Mouse (Mus musculus) left cerebral cortex, adult 8-10 months (tissue): ENCODE data around the gene Gm45140. TPM values are rescaled to one million over a fixed set of nuclear protein-coding genes. Genes with fewer than 3 reads are reported as not detected.

Source experiments
- DNase-seq, 2 experiments: peaks; one replicate each; pipeline ENCODE4 v3.0.0; 2022; ENCODE audit warnings: low spot score in 2 of 2
- total RNA-seq, 4 experiments: library from RNA; stranded (reverse); gene quantifications; 2 replicates each; pipeline ENCODE4 v1.2.4; 2022

Gene Gm45140
- total RNA-seq, 4 experiments from 2014 or later, result 2.2 to 5.0 (median 2.8) TPM

GRCm38 (mm10) chr6:87802462-87802861 is 33.1 kb downstream of the Gm45140 start:
- DNase-seq, result no peak

GRCm38 (mm10) chr6:87799576-87799975 is 36.0 kb downstream of the Gm45140 start:
- DNase-seq, result no peak

- DNase-seq, result no peak
Observed at GRCm38 (mm10) chr6:87797321-87797720, 38.3 kb downstream of the Gm45140 start.

- no peak for DNase-seq
Observed at GRCm38 (mm10) chr6:87796251-87796880, 39.2 kb downstream of the Gm45140 start.

GRCm38 (mm10) chr6:87795385-87796150 is 40.0 kb downstream of the Gm45140 start:
- no peak for DNase-seq

GRCm38 (mm10) chr6:87793821-87794510 is 41.6 kb downstream of the Gm45140 start:
- DNase-seq, result no peak

GRCm38 (mm10) chr6:87791826-87792225 is 43.8 kb downstream of the Gm45140 start:
- no peak for DNase-seq

GRCm38 (mm10) chr6:87790779-87791480 is 44.7 kb downstream of the Gm45140 start:
- no peak for DNase-seq

- no peak for DNase-seq
Observed at GRCm38 (mm10) chr6:87789791-87790190, 45.8 kb downstream of the Gm45140 start.

- DNase-seq, result no peak
Observed at GRCm38 (mm10) chr6:87788896-87789587, 46.6 kb downstream of the Gm45140 start.

GRCm38 (mm10) chr6:87788266-87788895 is 47.2 kb downstream of the Gm45140 start:
- DNase-seq, result no peak

- no peak for DNase-seq
Observed at GRCm38 (mm10) chr6:87787108-87787890, 48.3 kb downstream of the Gm45140 start.

- DNase-seq, result no peak
Observed at GRCm38 (mm10) chr6:87786621-87787020, 49.0 kb downstream of the Gm45140 start.

- DNase-seq, result no peak
Observed at GRCm38 (mm10) chr6:87784033-87784432, 51.6 kb downstream of the Gm45140 start.

GRCm38 (mm10) chr6:87780546-87781301 is 54.9 kb downstream of the Gm45140 start:
- DNase-seq, result no peak

- no peak for DNase-seq
Observed at GRCm38 (mm10) chr6:87779174-87780165, 56.1 kb downstream of the Gm45140 start.

GRCm38 (mm10) chr6:87778294-87779173 is 57.1 kb downstream of the Gm45140 start:
- DNase-seq, result no peak
